Mouse (Mus musculus): ENCODE results near the gene Krt17. TPM values are rescaled to one million over a fixed set of nuclear protein-coding genes. Genes with fewer than 3 reads are reported as not detected.
"Not testable (repeated sequence)": the region's sequence is repeated elsewhere in the genome, so short reads cannot be mapped to it uniquely, and the experiment has no call there.

The Krt17 gene
- not detected for total RNA-seq (2022)

GRCm38 (mm10) chr11:100260514-100261234, at the start of gene Krt17:
Krt17 (minus strand) TSS chr11:100261029.
- DNase-seq (ENCODE audit: low spot score in 2 of 2), result no peak

- DNase-seq (ENCODE audit: low spot score in 2 of 2), result not testable (repeated sequence)
Observed at GRCm38 (mm10) chr11:100308672-100309071, 47.8 kb upstream of the Krt17 start.

DNA sequence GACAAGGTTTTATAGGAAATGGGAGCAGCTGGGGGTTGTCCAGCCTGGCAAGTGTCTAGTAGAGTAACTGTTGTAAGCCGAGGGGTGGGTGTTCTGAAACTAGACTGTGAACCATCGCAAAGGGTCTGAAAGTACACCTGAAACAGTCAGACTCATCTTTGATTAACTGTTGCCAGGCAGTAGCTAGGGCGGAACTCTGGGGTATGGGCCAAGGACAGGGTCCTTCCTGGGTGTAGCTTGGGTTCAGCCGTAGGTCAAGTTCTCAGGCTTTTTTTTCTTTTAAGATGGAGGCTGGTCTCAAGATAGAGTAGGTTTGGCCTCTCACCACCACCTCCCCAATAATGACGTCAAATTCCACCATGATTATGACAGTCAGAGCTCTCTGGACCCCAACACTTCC, 47.1 kb upstream of the Krt17 start:
- DNase-seq (ENCODE audit: low spot score in 2 of 2), result no peak

GRCm38 (mm10) chr11:100301292-100301691, 40.5 kb upstream of the Krt17 start:
- no peak for DNase-seq (ENCODE audit: low spot score in 2 of 2)

GRCm38 (mm10) chr11:100300293-100300692, 39.5 kb upstream of the Krt17 start:
- peak in 1 of 2 experiments; percentile 59 for DNase-seq (ENCODE audit: low spot score in 2 of 2)

DNA sequence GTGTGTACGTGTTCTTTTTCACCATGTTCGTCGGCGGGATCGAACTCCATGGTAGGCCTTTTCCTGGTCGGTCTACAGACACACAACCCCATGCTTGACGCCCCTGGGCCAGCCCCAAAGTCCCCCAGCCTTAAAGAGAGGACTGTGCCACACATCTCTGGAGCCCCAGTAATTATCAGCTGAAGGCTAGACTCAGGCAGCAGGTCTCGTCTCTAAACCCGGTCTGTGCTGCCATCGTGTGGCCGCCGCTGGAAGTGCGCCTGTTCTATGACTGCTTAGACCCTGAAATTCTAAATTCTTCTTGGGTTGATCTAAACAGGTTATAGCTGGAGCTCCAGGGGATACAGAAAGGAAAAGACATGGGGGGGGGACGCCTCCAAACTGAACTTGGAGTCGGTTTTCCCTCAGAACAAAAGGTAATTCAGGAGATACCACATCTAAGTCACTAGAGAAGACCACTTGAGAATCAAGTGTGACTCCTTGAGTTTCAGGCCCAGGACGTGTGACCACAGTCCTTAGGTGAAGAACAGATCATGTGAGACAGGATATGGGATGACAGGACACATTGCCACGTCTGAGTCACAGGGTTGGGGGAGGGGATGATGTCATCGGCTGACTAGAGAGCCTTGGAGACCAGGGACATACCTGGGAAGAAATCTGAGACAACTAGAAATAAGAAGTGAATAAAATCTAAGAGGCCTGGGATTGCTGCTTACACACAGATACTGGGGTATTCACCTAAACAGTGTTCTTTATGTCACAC, 37.6 kb upstream of the Krt17 start:
- peak in 1 of 2 experiments; percentile 89 for DNase-seq (ENCODE audit: low spot score in 2 of 2)

DNA sequence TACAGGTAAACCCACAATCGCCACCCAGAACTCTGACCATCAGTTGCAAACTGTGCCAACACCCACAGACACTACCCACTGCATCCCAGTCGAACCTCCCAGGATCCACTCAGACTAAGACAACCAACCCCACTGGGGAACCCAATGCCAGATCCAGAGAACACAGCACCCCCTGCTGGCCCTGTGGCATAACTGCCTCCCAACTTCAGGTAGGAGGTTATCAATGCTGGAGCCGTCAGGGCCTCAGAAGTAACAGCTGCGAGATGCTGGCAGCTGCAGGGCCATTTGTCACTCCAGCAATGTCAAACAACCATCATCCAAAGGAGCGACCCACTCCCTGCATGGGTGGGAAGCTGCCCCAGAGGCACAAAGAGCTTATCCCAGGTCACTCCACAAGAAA, 37.0 kb upstream of the Krt17 start:
- no peak for DNase-seq (ENCODE audit: low spot score in 2 of 2)

DNA sequence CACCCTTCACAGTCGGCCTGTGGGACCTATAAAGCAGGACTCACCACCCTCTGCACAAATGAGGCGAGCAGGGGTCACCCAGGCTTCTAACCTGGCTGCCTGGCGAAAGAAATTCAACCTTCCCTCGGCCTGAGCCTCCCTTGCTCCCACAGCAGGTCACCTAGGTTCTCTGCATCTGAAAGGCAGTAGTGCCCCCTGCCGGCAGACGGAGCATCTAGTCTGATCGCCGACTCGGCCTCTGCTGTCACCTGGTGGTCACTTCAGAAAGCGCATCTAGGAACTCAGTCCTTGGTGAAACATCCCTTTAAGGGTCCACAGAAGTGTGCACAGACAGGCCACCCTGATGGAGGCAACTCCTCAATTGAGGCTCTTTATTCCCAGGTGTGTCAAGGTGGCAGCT, 34.5 kb upstream of the Krt17 start:
- DNase-seq (ENCODE audit: low spot score in 2 of 2), result peak; percentile 47 to 79

- DNase-seq (ENCODE audit: low spot score in 2 of 2), result no peak
Observed at GRCm38 (mm10) chr11:100292884-100293283, 32.1 kb upstream of the Krt17 start.

DNA sequence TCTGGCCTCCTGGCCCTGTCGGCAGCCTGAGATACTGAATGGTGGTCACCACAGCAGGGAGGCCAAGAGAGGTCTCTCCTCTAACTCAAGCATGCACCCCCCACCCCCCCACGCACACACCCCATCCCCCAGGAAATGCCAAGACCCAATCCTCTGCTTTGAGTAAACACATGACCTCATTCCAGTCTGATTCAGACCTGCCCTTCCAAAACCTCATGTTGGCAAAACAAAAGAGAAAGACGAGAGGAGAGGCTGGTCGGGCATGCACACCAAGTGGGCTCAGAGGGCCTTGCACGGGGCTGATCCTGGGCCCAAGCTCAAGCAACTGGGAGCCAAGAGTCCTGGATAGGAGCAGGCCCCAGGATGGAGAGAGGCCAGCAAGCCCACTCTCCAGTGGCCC, 29.4 kb upstream of the Krt17 start:
- DNase-seq (ENCODE audit: low spot score in 2 of 2), result no peak

- no peak for DNase-seq (ENCODE audit: low spot score in 2 of 2)
Observed at GRCm38 (mm10) chr11:100288942-100289341, 28.1 kb upstream of the Krt17 start.

DNA sequence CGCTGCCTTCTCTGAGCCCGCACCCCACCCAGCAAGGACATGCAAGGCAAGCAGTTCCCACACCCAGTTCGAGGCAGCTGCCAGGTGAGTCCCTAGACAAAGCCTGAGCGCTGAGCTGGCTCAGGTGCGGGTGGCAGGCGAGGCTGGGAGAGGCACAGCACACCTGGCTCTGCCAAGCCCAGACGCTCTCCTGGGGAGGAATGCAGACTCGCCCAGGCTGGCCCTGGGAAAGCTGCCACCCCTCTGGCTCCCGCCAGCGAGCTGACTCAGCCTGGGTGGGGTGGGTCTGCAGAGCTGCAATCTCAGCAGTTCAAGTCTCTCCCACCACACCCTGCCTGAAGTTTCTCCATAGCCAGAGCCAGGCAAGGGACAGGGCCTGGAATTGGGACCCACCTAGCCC, 26.2 kb upstream of the Krt17 start:
- peak in 1 of 2 experiments; percentile 20 for DNase-seq (ENCODE audit: low spot score in 2 of 2)

- no peak for DNase-seq (ENCODE audit: low spot score in 2 of 2)
Observed at GRCm38 (mm10) chr11:100284988-100285387, 24.2 kb upstream of the Krt17 start.

GRCm38 (mm10) chr11:100282549-100282948, 21.7 kb upstream of the Krt17 start:
- DNase-seq (ENCODE audit: low spot score in 2 of 2), result peak in 1 of 2 experiments; percentile 65

DNA sequence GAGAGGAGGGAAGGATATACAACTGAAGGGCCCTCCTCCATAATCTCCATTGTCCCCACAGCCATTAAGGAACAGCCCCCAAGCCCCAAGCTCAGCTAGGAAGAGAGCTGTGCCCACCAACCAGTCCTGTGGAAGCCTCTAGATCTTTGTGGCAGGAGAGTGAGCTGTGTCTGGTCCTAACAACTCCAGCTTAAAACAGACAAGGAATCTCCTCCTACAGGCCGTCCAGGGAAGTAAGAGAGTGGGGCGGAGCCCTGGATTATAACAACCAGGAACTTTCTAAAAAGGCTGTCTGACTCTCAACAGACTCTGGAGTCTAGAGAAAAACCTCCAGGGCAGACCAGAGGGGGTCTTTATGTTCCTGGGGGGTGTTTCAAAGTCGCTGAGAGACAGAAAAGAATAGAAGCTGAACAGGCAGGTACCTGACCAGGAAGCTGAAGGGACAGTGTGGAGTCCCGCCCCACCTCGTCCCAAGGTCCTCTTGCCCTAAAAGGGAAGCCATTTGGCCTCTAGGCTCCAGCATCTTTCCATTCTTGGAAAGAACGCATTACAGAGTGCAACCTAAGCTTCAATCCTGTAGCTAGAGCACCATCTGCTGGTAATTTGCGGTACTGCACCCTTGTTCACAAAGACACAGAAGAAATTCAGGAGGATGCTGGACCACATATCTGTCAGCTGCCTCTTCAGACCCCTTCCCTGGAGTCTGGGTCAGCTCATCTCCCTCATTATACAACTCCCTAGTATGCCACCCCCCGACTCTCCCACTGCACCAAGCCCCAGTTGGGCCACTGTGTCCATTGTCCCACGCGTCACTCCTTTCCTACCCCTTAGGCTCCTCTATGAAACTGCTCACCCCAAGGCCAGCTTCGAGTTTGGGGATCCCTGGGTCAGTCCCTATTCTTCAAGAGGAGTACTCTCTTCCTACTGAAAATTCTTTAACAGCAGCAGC, 21.0 kb upstream of the Krt17 start:
- peak; percentile 69 to 92 for DNase-seq (ENCODE audit: low spot score in 2 of 2)

GRCm38 (mm10) chr11:100278759-100279158, 17.9 kb upstream of the Krt17 start:
- no peak for DNase-seq (ENCODE audit: low spot score in 2 of 2)

DNA sequence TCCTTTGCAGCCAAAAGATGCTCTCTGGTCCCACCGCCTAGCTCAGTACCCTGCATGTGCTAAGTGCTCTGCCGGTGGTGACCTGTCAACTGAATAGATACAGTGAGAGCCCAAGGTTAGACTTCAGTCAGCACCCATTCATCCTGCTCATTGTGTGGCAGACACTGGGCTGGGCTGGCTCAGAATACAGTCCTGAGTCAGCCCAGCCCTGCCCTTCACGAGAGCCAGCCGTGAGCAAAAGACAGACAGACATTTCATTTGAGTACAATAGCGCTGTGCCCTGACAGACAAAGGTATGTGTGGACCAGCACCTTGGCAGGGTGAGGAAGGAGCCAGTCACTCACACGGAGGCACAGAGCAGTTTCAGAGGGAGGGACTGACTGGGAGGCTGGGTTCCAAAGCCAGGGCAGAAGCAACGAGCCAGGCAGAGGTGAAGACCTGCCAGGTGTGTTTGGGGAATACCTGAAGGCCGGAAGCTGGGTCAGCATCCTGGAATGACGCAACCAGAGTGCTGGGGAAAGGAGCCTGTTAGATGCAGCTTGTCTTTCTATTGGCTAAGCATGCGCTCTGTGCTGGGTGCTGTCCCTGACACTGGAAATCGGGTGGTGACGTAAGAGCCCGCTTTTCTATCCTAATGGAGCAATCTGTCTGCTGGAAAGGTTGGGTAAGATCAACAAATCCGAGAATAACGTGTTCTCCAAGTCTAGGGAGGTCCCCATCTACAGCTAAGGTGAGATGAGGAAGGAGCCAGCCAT, 17.1 kb upstream of the Krt17 start:
- DNase-seq (ENCODE audit: low spot score in 2 of 2), result no peak

- DNase-seq (ENCODE audit: low spot score in 2 of 2), result no peak
Observed at GRCm38 (mm10) chr11:100275466-100275865, 14.6 kb upstream of the Krt17 start.

DNA sequence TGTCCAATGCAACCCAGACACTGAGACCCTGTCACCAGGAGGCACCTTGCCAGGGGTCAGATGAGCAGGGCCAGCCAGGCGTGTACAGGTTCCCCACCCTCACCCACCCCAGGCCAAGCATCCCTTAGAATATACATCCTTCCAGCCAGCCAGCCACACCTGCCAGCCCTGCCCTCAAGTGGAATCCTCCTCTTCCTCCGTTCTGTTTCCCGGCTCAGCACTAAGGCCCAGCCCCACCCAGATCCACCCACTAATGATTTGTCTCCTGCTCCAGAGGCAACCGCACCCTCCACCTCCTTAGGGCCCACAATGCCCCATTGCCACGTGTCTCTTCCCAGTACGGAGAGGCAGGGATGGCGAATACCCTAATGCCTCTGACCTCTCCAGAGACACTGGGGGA, 13.9 kb upstream of the Krt17 start:
- no peak for DNase-seq (ENCODE audit: low spot score in 2 of 2)

DNA sequence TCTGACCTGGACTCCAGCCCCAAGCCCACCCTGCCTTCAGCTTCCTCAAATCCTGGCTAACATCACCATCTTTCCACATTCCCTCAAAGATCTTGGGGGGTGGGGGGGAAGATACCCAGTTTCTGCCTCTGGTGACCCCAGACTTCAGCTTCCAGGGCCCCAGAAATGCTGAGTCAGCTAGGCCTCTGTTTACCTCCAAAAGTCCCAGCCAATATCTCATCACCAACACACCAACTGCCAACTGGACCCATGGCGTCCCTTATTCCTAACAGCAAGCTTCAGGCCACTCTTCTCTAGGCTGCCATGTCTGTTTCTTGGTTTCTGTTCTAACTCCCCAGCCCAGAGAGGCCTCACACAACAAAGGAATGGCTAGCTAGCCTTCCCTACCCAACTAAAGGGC, 11.0 kb upstream of the Krt17 start:
- no peak for DNase-seq (ENCODE audit: low spot score in 2 of 2)

DNA sequence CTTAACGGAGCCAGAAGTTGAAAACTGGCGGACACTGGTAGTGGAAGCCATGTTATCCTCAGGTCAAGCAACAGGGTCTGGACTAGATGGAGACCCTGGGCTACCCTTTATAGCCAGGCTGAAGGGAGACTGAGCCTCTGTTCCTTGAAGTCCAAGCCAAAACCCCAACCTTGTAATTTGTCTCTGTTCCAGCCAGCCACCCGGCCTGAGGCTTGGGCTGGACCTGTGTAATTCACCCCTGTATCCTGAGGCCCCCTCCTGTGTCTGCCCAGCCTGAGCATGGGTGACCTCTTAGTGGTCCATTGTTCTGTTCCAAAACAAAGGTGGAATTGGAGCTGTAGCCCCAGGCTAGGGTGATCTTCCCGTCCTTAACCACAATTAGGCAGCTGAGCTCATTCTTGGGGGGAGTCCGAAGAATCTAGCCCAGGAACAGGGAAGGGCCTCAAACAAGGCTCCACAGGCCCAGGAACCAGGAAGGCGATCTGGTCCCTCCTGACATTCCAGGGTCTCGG, 9.0 kb upstream of the Krt17 start, which contains the start of gene Krt42:
Gene Krt42 (minus strand): TSS at position 51 of the 512 bp plus-strand sequence.
- no peak for DNase-seq (ENCODE audit: low spot score in 2 of 2)
